Mouse (Mus musculus): ENCODE measurements at regions not wholly inside any gene's neighbourhood (a gene's known extent, or its start where the extent isn't known, plus 50 kb on each side); places are given as distances from the start of the nearest gene placed in this dataset.

- H3K4me1 ChIP-seq (ENCODE audit: control insufficient read depth, insufficient read depth, low read length) = peaks cover 5% of the 10 kb centered on the region; the same call in 1 of the 2 replicates
- 78% methylated on average over 11 of the region's 11 CpGs for WGBS
- H3K79me2 ChIP-seq (replicated peaks; ENCODE audit: control insufficient read depth, insufficient read depth, low read length) = no peaks in the 10 kb centered on the region
- intact Hi-C loops (cut with DNase I) = loop anchor here (5.0 kb wide), 1 partner anchor 64 kb away; the partner anchor contains the start of gene Ipo5
- H3K4me3 ChIP-seq = no peak overlapping the region
- no peak for TF ChIP-seq EP300 (IDR thresholded peaks at IDR 0.05; ENCODE audit: insufficient read depth, low read depth, low read length)
- TF ChIP-seq CTCF (IDR thresholded peaks at IDR 0.05) = no peak
- no peak for TF ChIP-seq POLR2A (IDR thresholded peaks at IDR 0.05; ENCODE audit: insufficient read depth, low read depth, low read length)
- no peak for DNase-seq
- H3K9ac ChIP-seq (ENCODE audit: low read depth, low read length) = no peak overlapping the region
- H3K36me3 ChIP-seq (ENCODE audit: control insufficient read depth, insufficient read depth, low read length) = no peaks in the 10 kb centered on the region
- no peaks in the 10 kb centered on the region for H3K27me3 ChIP-seq (ENCODE audit: control insufficient read depth, insufficient read depth, low read length)
- H3K27ac ChIP-seq = no peak overlapping the region
Observed at GRCm38 (mm10) chr14:120848083-120848951, 62.7 kb upstream of the Ipo5 start.

- no peak for DNase-seq
- no peaks in the 10 kb centered on the region for H3K79me2 ChIP-seq (replicated peaks; ENCODE audit: control insufficient read depth, insufficient read depth, low read length)
- intact Hi-C loops (cut with DNase I) = loop anchor here (5.0 kb wide), 1 partner anchor 63 kb away; the partner anchor contains the start of gene Ipo5
- no peak overlapping the region for H3K9ac ChIP-seq (ENCODE audit: low read depth, low read length)
- no peak overlapping the region for H3K27ac ChIP-seq
- no peaks in the 10 kb centered on the region for H3K36me3 ChIP-seq (ENCODE audit: control insufficient read depth, insufficient read depth, low read length)
- TF ChIP-seq POLR2A (IDR thresholded peaks at IDR 0.05; ENCODE audit: insufficient read depth, low read depth, low read length) = no peak
- TF ChIP-seq EP300 (IDR thresholded peaks at IDR 0.05; ENCODE audit: insufficient read depth, low read depth, low read length) = no peak
- no peak for TF ChIP-seq CTCF (IDR thresholded peaks at IDR 0.05)
- H3K27me3 ChIP-seq (ENCODE audit: control insufficient read depth, insufficient read depth, low read length) = no peaks in the 10 kb centered on the region
- WGBS = 91% methylated on average over 10 of the region's 10 CpGs
- no peak overlapping the region for H3K4me3 ChIP-seq
- peaks cover 5% of the 10 kb centered on the region; the same call in 1 of the 2 replicates for H3K4me1 ChIP-seq (ENCODE audit: control insufficient read depth, insufficient read depth, low read length)
Observed at GRCm38 (mm10) chr14:120849159-120849558, 61.9 kb upstream of the Ipo5 start.

GRCm38 (mm10) chr14:120853643-120854042 is 57.4 kb upstream of the Ipo5 start:
- WGBS = 64% methylated on average over 5 of the region's 5 CpGs
- Histone ChIP-seq H3K79me2 (replicated peaks; ENCODE audit: control insufficient read depth, insufficient read depth, low read length) (no peaks in the 10 kb centered on the region), H3K9ac (ENCODE audit: low read depth, low read length) (no peak overlapping the region), H3K4me1 (ENCODE audit: control insufficient read depth, insufficient read depth, low read length) (no peaks in the 10 kb centered on the region), H3K27ac (no peak overlapping the region), H3K4me3 (no peak overlapping the region), H3K27me3 (ENCODE audit: control insufficient read depth, insufficient read depth, low read length) (no peaks in the 10 kb centered on the region), H3K36me3 (ENCODE audit: control insufficient read depth, insufficient read depth, low read length) (no peaks in the 10 kb centered on the region)
- no peak for DNase-seq
- TF ChIP-seq CTCF (IDR thresholded peaks at IDR 0.05) (no peak), EP300 (IDR thresholded peaks at IDR 0.05; ENCODE audit: insufficient read depth, low read depth, low read length) (no peak), POLR2A (IDR thresholded peaks at IDR 0.05; ENCODE audit: insufficient read depth, low read depth, low read length) (no peak)
- intact Hi-C loops (cut with DNase I) = no loop called here

GRCm38 (mm10) chr14:120854559-120854958 is 56.5 kb upstream of the Ipo5 start:
- H3K36me3 ChIP-seq (ENCODE audit: control insufficient read depth, insufficient read depth, low read length) = no peaks in the 10 kb centered on the region
- no peak overlapping the region for H3K27ac ChIP-seq
- no peak overlapping the region for H3K4me3 ChIP-seq
- TF ChIP-seq EP300 (IDR thresholded peaks at IDR 0.05; ENCODE audit: insufficient read depth, low read depth, low read length) = no peak
- TF ChIP-seq CTCF (IDR thresholded peaks at IDR 0.05) = no peak
- TF ChIP-seq POLR2A (IDR thresholded peaks at IDR 0.05; ENCODE audit: insufficient read depth, low read depth, low read length) = no peak
- intact Hi-C loops (cut with DNase I) = no loop called here
- no peaks in the 10 kb centered on the region for H3K4me1 ChIP-seq (ENCODE audit: control insufficient read depth, insufficient read depth, low read length)
- no peak overlapping the region for H3K9ac ChIP-seq (ENCODE audit: low read depth, low read length)
- 68% methylated on average over 7 of the region's 7 CpGs for WGBS
- no peak for DNase-seq
- H3K79me2 ChIP-seq (replicated peaks; ENCODE audit: control insufficient read depth, insufficient read depth, low read length) = no peaks in the 10 kb centered on the region
- no peaks in the 10 kb centered on the region for H3K27me3 ChIP-seq (ENCODE audit: control insufficient read depth, insufficient read depth, low read length)

- H3K4me3 ChIP-seq = no peak overlapping the region
- DNase-seq = no peak
- H3K4me1 ChIP-seq (ENCODE audit: control insufficient read depth, insufficient read depth, low read length) = no peaks in the 10 kb centered on the region
- WGBS = 95% methylated on average over 13 of the region's 13 CpGs
- no peaks in the 10 kb centered on the region for H3K27me3 ChIP-seq (ENCODE audit: control insufficient read depth, insufficient read depth, low read length)
- no peak overlapping the region for H3K9ac ChIP-seq (ENCODE audit: low read depth, low read length)
- no peak overlapping the region for H3K27ac ChIP-seq
- TF ChIP-seq CTCF (IDR thresholded peaks at IDR 0.05) = no peak
- no peak for TF ChIP-seq EP300 (IDR thresholded peaks at IDR 0.05; ENCODE audit: insufficient read depth, low read depth, low read length)
- no peak for TF ChIP-seq POLR2A (IDR thresholded peaks at IDR 0.05; ENCODE audit: insufficient read depth, low read depth, low read length)
- no peaks in the 10 kb centered on the region for H3K36me3 ChIP-seq (ENCODE audit: control insufficient read depth, insufficient read depth, low read length)
- intact Hi-C loops (cut with DNase I) = no loop called here
- H3K79me2 ChIP-seq (replicated peaks; ENCODE audit: control insufficient read depth, insufficient read depth, low read length) = no peaks in the 10 kb centered on the region
Observed at GRCm38 (mm10) chr14:120855181-120855580, 55.8 kb upstream of the Ipo5 start.

Data from heart, adult 2 months (tissue).